Mouse (Mus musculus): ENCODE measurements at regions not wholly inside any gene's neighbourhood (a gene's known extent, or its start where the extent isn't known, plus 50 kb on each side); places are given as distances from the start of the nearest gene placed in this dataset.

GRCm38 (mm10) chr3:47348451-47348850 lies 900.4 kb upstream of the Pabpc4l start:
- DNase-seq (ENCODE audit: inconsistent age in 2 of 2, low spot score in 1 of 2), result no peak

GRCm38 (mm10) chr3:47316356-47317028 lies 868.5 kb upstream of the Pabpc4l start:
- DNase-seq (ENCODE audit: inconsistent age in 2 of 2, low spot score in 1 of 2), result no peak

- DNase-seq (ENCODE audit: inconsistent age in 2 of 2, low spot score in 1 of 2), result no peak
Observed at GRCm38 (mm10) chr3:47281783-47282182, 833.8 kb upstream of the Pabpc4l start.

GRCm38 (mm10) chr3:47280270-47280669 lies 832.3 kb upstream of the Pabpc4l start:
- DNase-seq (ENCODE audit: inconsistent age in 2 of 2, low spot score in 1 of 2), result peak in 1 of 2 experiments; percentile 20

GRCm38 (mm10) chr3:47241030-47241429 lies 793.0 kb upstream of the Pabpc4l start:
- no peak for DNase-seq (ENCODE audit: inconsistent age in 2 of 2, low spot score in 1 of 2)

- DNase-seq (ENCODE audit: inconsistent age in 2 of 2, low spot score in 1 of 2), result no peak
Observed at GRCm38 (mm10) chr3:47230234-47230633, 782.2 kb upstream of the Pabpc4l start.

GRCm38 (mm10) chr3:47218587-47218986 lies 770.6 kb upstream of the Pabpc4l start:
- DNase-seq (ENCODE audit: inconsistent age in 2 of 2, low spot score in 1 of 2), result no peak

GRCm38 (mm10) chr3:47213141-47213540 lies 765.1 kb upstream of the Pabpc4l start:
- DNase-seq (ENCODE audit: inconsistent age in 2 of 2, low spot score in 1 of 2), result no peak

GRCm38 (mm10) chr3:47197584-47197983 lies 749.6 kb upstream of the Pabpc4l start:
- DNase-seq (ENCODE audit: inconsistent age in 2 of 2, low spot score in 1 of 2), result no peak

GRCm38 (mm10) chr3:47184226-47184625 lies 736.2 kb upstream of the Pabpc4l start:
- DNase-seq (ENCODE audit: inconsistent age in 2 of 2, low spot score in 1 of 2), result no peak

- DNase-seq (ENCODE audit: inconsistent age in 2 of 2, low spot score in 1 of 2), result no peak
Observed at GRCm38 (mm10) chr3:47182762-47183161, 734.7 kb upstream of the Pabpc4l start.

GRCm38 (mm10) chr3:47180377-47180776 lies 732.4 kb upstream of the Pabpc4l start:
- no peak for DNase-seq (ENCODE audit: inconsistent age in 2 of 2, low spot score in 1 of 2)

Measured in adrenal gland, adult (tissue).